24 mouse cellular contexts compared by ENCODE assay signal in genomic region chr2:71771762-71772161, GRCm38 (mm10). TPM values are rescaled to one million over a fixed set of nuclear protein-coding genes. Genes with fewer than 3 reads are reported as not detected.
DNase-seq lines count a peak whose midpoint lies in the region; ATAC-seq and TF ChIP-seq lines count a peak whose summit lies in the region.
"Had no signal": no experiment of that assay in that cellular context is flagged by ENCODE, and none has a peak within 500 bp of the region (broad histone marks: within the 10 kb centered on the region; RNA-seq: fewer than 3 reads in every experiment).

No protein-coding gene starts in this region.

- no peak overlapping the region for H3K9ac ChIP-seq in lung, embryonic 16.5 days (ENCODE audit: low read length)
- H3K9ac ChIP-seq: embryonic facial prominence, embryonic 15.5 days; forebrain, embryonic 15.5 days; hindbrain, embryonic 14.5 days had no signal

- TF ChIP-seq CTCF in gastrocnemius, adult 2 months (IDR thresholded peaks at IDR 0.05) = no peak

- H3K27me3 ChIP-seq in lung, embryonic 16.5 days (ENCODE audit: control insufficient read depth, insufficient read depth, low read depth, low read length) = no peaks in the 10 kb centered on the region
- H3K27me3 ChIP-seq: embryonic facial prominence, embryonic 15.5 days; forebrain, embryonic 15.5 days; Patski had no signal

- intact Hi-C loops in gastrocnemius, adult 2 months (cut with DNase I) = no loop called here

- no peak for ATAC-seq in lung, embryonic 16.5 days (ENCODE audit: low read depth)
- no peak for ATAC-seq in cerebellum, adult (ENCODE audit: insufficient number of reproducible peaks, low FRiP score, low TSS enrichment)
- ATAC-seq: activated CD4-positive, CD25-positive, alpha-beta regulatory T cell, adult 4 months; forebrain, embryonic 15.5 days; Patski had no signal

- peaks cover 17% of the 10 kb centered on the region for H3K4me1 ChIP-seq in lung, embryonic 16.5 days (replicated peaks; ENCODE audit: control insufficient read depth, insufficient read depth, low read length)
- H3K4me1 ChIP-seq in brown adipose tissue, adult 24 weeks (ENCODE audit: control insufficient read depth, insufficient read depth, insufficient read length, low read length) = peaks cover 15% of the 10 kb centered on the region
- H3K4me1 ChIP-seq: heart, embryonic 10.5 days had no signal

- H3K27ac ChIP-seq in gastrocnemius, adult 2 months = peak overlapping the region; percentile 60
- peak overlapping the region; percentile 29 for H3K27ac ChIP-seq in lung, embryonic 16.5 days (ENCODE audit: low read length)
- peak overlapping the region; percentile 88 for H3K27ac ChIP-seq in brown adipose tissue, adult 24 weeks (replicated peaks; ENCODE audit: low read depth, low read length)
- H3K27ac ChIP-seq: embryonic facial prominence, embryonic 15.5 days; forebrain, embryonic 10.5 days; forebrain, embryonic 15.5 days; heart, embryonic 10.5 days; hindbrain, embryonic 10.5 days; hindbrain, embryonic 14.5 days had no signal

- no peak overlapping the region for H3K4me3 ChIP-seq in gastrocnemius, adult 2 months
- no peak overlapping the region for H3K4me3 ChIP-seq in lung, embryonic 16.5 days (ENCODE audit: low read length)
- no peak overlapping the region for H3K4me3 ChIP-seq in brown adipose tissue, adult 24 weeks (ENCODE audit: insufficient read depth, low read depth, low read length)
- H3K4me3 ChIP-seq: embryonic facial prominence, embryonic 15.5 days; erythroblast, embryonic 14.5 days; forebrain, embryonic 10.5 days; forebrain, embryonic 15.5 days; heart, embryonic 10.5 days; hindbrain, embryonic 10.5 days had no signal

- WGBS in lung, embryonic 16.5 days = 51% methylated on average over 4 of the region's 4 CpGs

- no peak overlapping the region for H3K4me2 ChIP-seq in lung, embryonic 16.5 days (ENCODE audit: low read depth, low read length)
- H3K4me2 ChIP-seq: embryonic facial prominence, embryonic 15.5 days; forebrain, embryonic 15.5 days; hindbrain, embryonic 14.5 days had no signal

- DNase-seq in gastrocnemius, adult 2 months = no peak
- DNase-seq in gastrocnemius, adult 18-20 months (ENCODE audit: low spot score) = no peak
- DNase-seq in lung, postnatal 14 days = no peak
- DNase-seq in lung, postnatal 36 days = peak; percentile 51
- no peak for DNase-seq in spleen, adult 18-20 months
- DNase-seq: adrenal gland, postnatal 14 days; B cell, adult 2 months; cerebellum, adult 2 months; cerebellum, postnatal 10 days; embryo, embryonic 11 days; gastrocnemius, postnatal 14 days; heart, postnatal 14 days had no signal

- H3K9me3 ChIP-seq in lung, embryonic 16.5 days (ENCODE audit: control insufficient read depth, low read length) = no peaks in the 10 kb centered on the region
- H3K9me3 ChIP-seq: embryonic facial prominence, embryonic 15.5 days; forebrain, embryonic 10.5 days; forebrain, embryonic 15.5 days; heart, embryonic 10.5 days; hindbrain, embryonic 10.5 days had no signal

- no peaks in the 10 kb centered on the region for H3K36me3 ChIP-seq in lung, embryonic 16.5 days (ENCODE audit: control insufficient read depth, insufficient read depth, low read length)
- H3K36me3 ChIP-seq: embryonic facial prominence, embryonic 15.5 days; forebrain, embryonic 10.5 days; forebrain, embryonic 15.5 days; heart, embryonic 10.5 days; hindbrain, embryonic 10.5 days had no signal

RNA-seq across cellular contexts. Expression of gene Itga6, which starts 26.3 kb away (rescaled TPM):
- 10 to 100 TPM; 13.1 to 21.8 TPM for total RNA-seq in gastrocnemius, adult 2 months (2021)
- total RNA-seq in gastrocnemius, adult 18-20 months (2021) = 10 to 100 TPM; 14.2 to 18.3 TPM
- polyA plus RNA-seq in lung, embryonic 16.5 days (2015; fragmentation: Nextera tagmentation; extraction: Ambion mirVana) = 62.9 and 79.0 TPM in 2 replicates
- 14.9 and 28.2 TPM in 2 replicates for polyA plus RNA-seq in brown adipose tissue, adult 24 weeks (2012; ENCODE audit: insufficient read depth, insufficient read length, missing spikeins)

Comparison
In these comparisons a context has a peak if more than half of its experiments do, and no peak if none do; other contexts are left out.
1. H3K27ac ChIP-seq: peak in every context shown above with its lines; median percentile 88 in brown adipose tissue, adult 24 weeks; 60 in gastrocnemius, adult 2 months; 29 in lung, embryonic 16.5 days.